Mouse (Mus musculus) ES-E14 (cell line): ENCODE results near the gene St6galnac5.

Source experiments
- CHD2 ChIP-seq: IDR thresholded peaks from 2 replicates; pipeline ENCODE4 v1.6.1; 2014; ENCODE audit warnings: mild to moderate bottlenecking, low read depth, low read length, inconsistent platforms
- HCFC1 ChIP-seq: IDR thresholded peaks from 2 replicates; pipeline ENCODE4 v1.6.1; 2012; ENCODE audit warnings: low read length, inconsistent platforms, borderline replicate concordance; ENCODE audit not compliant: insufficient read depth
- ZC3H11A ChIP-seq: IDR thresholded peaks from 2 replicates; pipeline ENCODE4 v1.6.1; 2012; ENCODE audit warnings: low read depth, mild to moderate bottlenecking, inconsistent platforms, low read length, borderline replicate concordance
- ZNF384 ChIP-seq: IDR thresholded peaks from 2 replicates; pipeline ENCODE4 v1.6.1; 2012; ENCODE audit warnings: low read depth, low read length, inconsistent platforms

GRCm38 (mm10) chr3:152888116-152888515, 93.9 kb downstream of the St6galnac5 start:
- TF ChIP-seq CHD2 (no peak), ZNF384 (no peak), ZC3H11A (no peak), HCFC1 (no peak)
